Mouse (Mus musculus) liver, embryonic 14.5 days (tissue): ENCODE measurements at regions not wholly inside any gene's neighbourhood (a gene's known extent, or its start where the extent isn't known, plus 50 kb on each side); places are given as distances from the start of the nearest gene placed in this dataset.

Experiments used
- CTCF ChIP-seq: IDR thresholded peaks from 2 replicates; pipeline ENCODE4 v1.5.1; 2016; ENCODE audit warnings: antibody characterized with exemption, low read depth, control low read depth
- EP300 ChIP-seq: IDR thresholded peaks from 2 replicates; pipeline ENCODE4 v1.6.1; 2016; ENCODE audit warnings: antibody characterized with exemption, low read depth

- TF ChIP-seq CTCF (no peak), EP300 (no peak)
Observed at GRCm38 (mm10) chr9:118363929-118364328, 114.1 kb upstream of the Eomes start.
